Mouse (Mus musculus): ENCODE results near the gene Thrb.

GRCm38 (mm10) chr14:17933475-17933874 is 273.4 kb downstream of the Thrb start:
- TF ChIP-seq CTCF (IDR thresholded peaks at IDR 0.05) (no peak), POLR2A (IDR thresholded peaks at IDR 0.05; ENCODE audit: insufficient read depth, low read depth, low read length) (no peak)
